Mouse (Mus musculus): ENCODE data around the gene Cobl. TPM values are rescaled to one million over a fixed set of nuclear protein-coding genes. Genes with fewer than 3 reads are reported as not detected.

The Cobl gene
- polyA plus RNA-seq (2014; fragmentation: Nextera tagmentation; extraction: Ambion mirVana): 3.6 and 3.8 TPM in 2 replicates

- WGBS: under 1% methylated on average over 82 of the region's 89 CpGs
- ATAC-seq (replicated peaks; ENCODE audit: insufficient number of reproducible peaks, low FRiP score, low TSS enrichment, low read depth) (peak; percentile 66), DNase-seq (ENCODE audit: low spot score) (peak; percentile 55)
- no peaks in the 10 kb centered on the region for H3K9me3 ChIP-seq (replicated peaks; ENCODE audit: control insufficient read depth, low read length)
- peaks cover 14% of the 10 kb centered on the region for H3K27me3 ChIP-seq (ENCODE audit: control insufficient read depth, insufficient read depth, low read length)
- peak within 1 kb of the TSS; percentile 63 for H3K4me3 ChIP-seq (ENCODE audit: low read depth, low read length)
- H3K4me1 ChIP-seq (ENCODE audit: control insufficient read depth, insufficient read depth, low read length): 0 out of 2 replicates have a peak, but pooled peaks cover 3% of the 10 kb centered on the region
- no peak within 1 kb of the TSS for H3K27ac ChIP-seq (replicated peaks; ENCODE audit: low read depth, low read length)
- H3K4me2 ChIP-seq (ENCODE audit: low read depth, low read length): peak within 1 kb of the TSS; percentile 98
- no peaks in the 10 kb centered on the region for H3K36me3 ChIP-seq (replicated peaks; ENCODE audit: control insufficient read depth, insufficient read depth, low read depth, low read length)
- peak within 1 kb of the TSS; percentile 69 for H3K9ac ChIP-seq (replicated peaks; ENCODE audit: low read length)
These were observed at the start of gene Cobl for GRCm38 (mm10) chr11:12464181-12465162. Gene Cobl (minus strand): TSS chr11:12464960.

GRCm38 (mm10) chr11:12513796-12514195 is 49.0 kb upstream of the Cobl start:
- DNase-seq (ENCODE audit: low spot score): peak; percentile 80
- no peak overlapping the region for H3K27ac ChIP-seq (replicated peaks; ENCODE audit: low read depth, low read length)
- H3K27me3 ChIP-seq (ENCODE audit: control insufficient read depth, insufficient read depth, low read length): no peaks in the 10 kb centered on the region

GRCm38 (mm10) chr11:12506371-12506890 is 41.7 kb upstream of the Cobl start:
- Histone ChIP-seq H3K4me2 (ENCODE audit: low read depth, low read length) (no peak overlapping the region), H3K9me3 (replicated peaks; ENCODE audit: control insufficient read depth, low read length) (no peaks in the 10 kb centered on the region), H3K4me3 (ENCODE audit: low read depth, low read length) (no peak overlapping the region), H3K9ac (replicated peaks; ENCODE audit: low read length) (no peak overlapping the region), H3K36me3 (replicated peaks; ENCODE audit: control insufficient read depth, insufficient read depth, low read depth, low read length) (no peaks in the 10 kb centered on the region), H3K27me3 (ENCODE audit: control insufficient read depth, insufficient read depth, low read length) (no peaks in the 10 kb centered on the region), H3K27ac (replicated peaks; ENCODE audit: low read depth, low read length) (no peak overlapping the region), H3K4me1 (ENCODE audit: control insufficient read depth, insufficient read depth, low read length) (no peaks in the 10 kb centered on the region)
- ATAC-seq (replicated peaks; ENCODE audit: insufficient number of reproducible peaks, low FRiP score, low TSS enrichment, low read depth) (no peak), DNase-seq (ENCODE audit: low spot score) (no peak)
- WGBS: 88% methylated on average over 6 of the region's 6 CpGs

More at GRCm38 (mm10) chr11:12513796-12514195, 49.0 kb upstream of the Cobl start:
- WGBS: 23% methylated on average over 5 of the region's 5 CpGs
- no peaks in the 10 kb centered on the region for H3K4me1 ChIP-seq (ENCODE audit: control insufficient read depth, insufficient read depth, low read length)
- no peak overlapping the region for H3K9ac ChIP-seq (replicated peaks; ENCODE audit: low read length)
- no peak overlapping the region for H3K4me3 ChIP-seq (ENCODE audit: low read depth, low read length)
- peak; percentile 62; the same call in 1 of the 2 replicates for ATAC-seq (replicated peaks; ENCODE audit: insufficient number of reproducible peaks, low FRiP score, low TSS enrichment, low read depth)
- no peak overlapping the region for H3K4me2 ChIP-seq (ENCODE audit: low read depth, low read length)
- H3K9me3 ChIP-seq (replicated peaks; ENCODE audit: control insufficient read depth, low read length): no peaks in the 10 kb centered on the region
- H3K36me3 ChIP-seq (replicated peaks; ENCODE audit: control insufficient read depth, insufficient read depth, low read depth, low read length): no peaks in the 10 kb centered on the region

- Histone ChIP-seq H3K4me3 (ENCODE audit: low read depth, low read length) (no peak overlapping the region), H3K27ac (replicated peaks; ENCODE audit: low read depth, low read length) (no peak overlapping the region), H3K9me3 (replicated peaks; ENCODE audit: control insufficient read depth, low read length) (no peaks in the 10 kb centered on the region), H3K36me3 (replicated peaks; ENCODE audit: control insufficient read depth, insufficient read depth, low read depth, low read length) (no peaks in the 10 kb centered on the region), H3K4me2 (ENCODE audit: low read depth, low read length) (no peak overlapping the region), H3K27me3 (ENCODE audit: control insufficient read depth, insufficient read depth, low read length) (no peaks in the 10 kb centered on the region), H3K9ac (replicated peaks; ENCODE audit: low read length) (no peak overlapping the region), H3K4me1 (ENCODE audit: control insufficient read depth, insufficient read depth, low read length) (no peaks in the 10 kb centered on the region)
- ATAC-seq (replicated peaks; ENCODE audit: insufficient number of reproducible peaks, low FRiP score, low TSS enrichment, low read depth): no peak
- DNase-seq (ENCODE audit: low spot score): no peak
- WGBS: 74% methylated on average over 4 of the region's 4 CpGs
These were observed 39.0 kb upstream of the Cobl start for GRCm38 (mm10) chr11:12503756-12504155.

GRCm38 (mm10) chr11:12501721-12502120 is 37.0 kb upstream of the Cobl start:
- Histone ChIP-seq H3K4me2 (ENCODE audit: low read depth, low read length) (no peak overlapping the region), H3K27ac (replicated peaks; ENCODE audit: low read depth, low read length) (no peak overlapping the region), H3K9ac (replicated peaks; ENCODE audit: low read length) (no peak overlapping the region), H3K4me1 (ENCODE audit: control insufficient read depth, insufficient read depth, low read length) (no peaks in the 10 kb centered on the region), H3K9me3 (replicated peaks; ENCODE audit: control insufficient read depth, low read length) (no peaks in the 10 kb centered on the region), H3K36me3 (replicated peaks; ENCODE audit: control insufficient read depth, insufficient read depth, low read depth, low read length) (no peaks in the 10 kb centered on the region), H3K4me3 (ENCODE audit: low read depth, low read length) (no peak overlapping the region), H3K27me3 (ENCODE audit: control insufficient read depth, insufficient read depth, low read length) (no peaks in the 10 kb centered on the region)
- no peak for DNase-seq (ENCODE audit: low spot score)
- WGBS: 80% methylated on average over 3 of the region's 3 CpGs
- no peak for ATAC-seq (replicated peaks; ENCODE audit: insufficient number of reproducible peaks, low FRiP score, low TSS enrichment, low read depth)

- no peak for ATAC-seq (replicated peaks; ENCODE audit: insufficient number of reproducible peaks, low FRiP score, low TSS enrichment, low read depth)
- H3K9me3 ChIP-seq (replicated peaks; ENCODE audit: control insufficient read depth, low read length): no peaks in the 10 kb centered on the region
- no peak overlapping the region for H3K27ac ChIP-seq (replicated peaks; ENCODE audit: low read depth, low read length)
- H3K27me3 ChIP-seq (ENCODE audit: control insufficient read depth, insufficient read depth, low read length): no peaks in the 10 kb centered on the region
- DNase-seq (ENCODE audit: low spot score): no peak
- no peaks in the 10 kb centered on the region for H3K4me1 ChIP-seq (ENCODE audit: control insufficient read depth, insufficient read depth, low read length)
- H3K4me3 ChIP-seq (ENCODE audit: low read depth, low read length): no peak overlapping the region
- no peaks in the 10 kb centered on the region for H3K36me3 ChIP-seq (replicated peaks; ENCODE audit: control insufficient read depth, insufficient read depth, low read depth, low read length)
- H3K9ac ChIP-seq (replicated peaks; ENCODE audit: low read length): no peak overlapping the region
- no peak overlapping the region for H3K4me2 ChIP-seq (ENCODE audit: low read depth, low read length)
These were observed 29.0 kb upstream of the Cobl start for GRCm38 (mm10) chr11:12493791-12494190.

GRCm38 (mm10) chr11:12479856-12480403 is 15.2 kb upstream of the Cobl start:
- no peaks in the 10 kb centered on the region for H3K36me3 ChIP-seq (replicated peaks; ENCODE audit: control insufficient read depth, insufficient read depth, low read depth, low read length)
- H3K9me3 ChIP-seq (replicated peaks; ENCODE audit: control insufficient read depth, low read length): no peaks in the 10 kb centered on the region
- H3K27ac ChIP-seq (replicated peaks; ENCODE audit: low read depth, low read length): no peak overlapping the region
- H3K4me2 ChIP-seq (ENCODE audit: low read depth, low read length): no peak overlapping the region
- no peak for ATAC-seq (replicated peaks; ENCODE audit: insufficient number of reproducible peaks, low FRiP score, low TSS enrichment, low read depth)
- WGBS: 89% methylated on average over 3 of the region's 3 CpGs
- DNase-seq (ENCODE audit: low spot score): no peak
- no peak overlapping the region for H3K9ac ChIP-seq (replicated peaks; ENCODE audit: low read length)
- no peak overlapping the region for H3K4me3 ChIP-seq (ENCODE audit: low read depth, low read length)
- H3K27me3 ChIP-seq (ENCODE audit: control insufficient read depth, insufficient read depth, low read length): no peaks in the 10 kb centered on the region
- no peaks in the 10 kb centered on the region for H3K4me1 ChIP-seq (ENCODE audit: control insufficient read depth, insufficient read depth, low read length)
